Mouse (Mus musculus) spleen, adult 18-20 months (tissue): Measurements from ENCODE around the gene Gm11487.
"Not testable (repeated sequence)": the region's sequence is repeated elsewhere in the genome, so short reads cannot be mapped to it uniquely, and the experiment has no call there.

Experiments
- DNase-seq, 2 experiments: peaks; one replicate each; pipeline ENCODE4 v3.0.0; 2022; ENCODE audit warnings: mixed read lengths in 2 of 2

Gene Gm11487

DNA sequence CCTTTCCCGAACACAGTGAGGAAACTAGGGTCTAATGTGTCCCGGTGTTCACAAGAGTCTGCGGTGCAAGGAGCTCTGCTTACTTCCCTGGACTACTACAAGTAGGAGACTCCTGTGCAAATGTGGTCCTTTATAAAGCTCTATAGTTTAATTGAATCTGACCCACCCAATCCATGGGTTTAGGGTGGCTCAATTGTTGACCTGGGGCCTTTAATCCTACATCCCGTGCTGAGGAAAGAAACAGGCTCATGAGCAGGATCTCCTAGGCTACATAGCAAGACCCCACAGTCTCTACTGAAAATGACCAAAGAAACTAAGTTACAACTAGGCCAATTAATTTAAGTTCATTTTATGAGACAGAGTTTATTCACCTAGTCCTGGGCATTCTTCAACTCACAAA is at the start of gene Gm11487:
Gene Gm11487 (minus strand): TSS at position 101 of the 400 bp plus-strand sequence.
- not testable (repeated sequence) for DNase-seq

- DNase-seq, result no peak
These were observed 39.8 kb upstream of the Gm11487 start for GRCm38 (mm10) chr4:73444715-73445114.

GRCm38 (mm10) chr4:73442568-73442967 is 37.7 kb upstream of the Gm11487 start:
- no peak for DNase-seq

DNA sequence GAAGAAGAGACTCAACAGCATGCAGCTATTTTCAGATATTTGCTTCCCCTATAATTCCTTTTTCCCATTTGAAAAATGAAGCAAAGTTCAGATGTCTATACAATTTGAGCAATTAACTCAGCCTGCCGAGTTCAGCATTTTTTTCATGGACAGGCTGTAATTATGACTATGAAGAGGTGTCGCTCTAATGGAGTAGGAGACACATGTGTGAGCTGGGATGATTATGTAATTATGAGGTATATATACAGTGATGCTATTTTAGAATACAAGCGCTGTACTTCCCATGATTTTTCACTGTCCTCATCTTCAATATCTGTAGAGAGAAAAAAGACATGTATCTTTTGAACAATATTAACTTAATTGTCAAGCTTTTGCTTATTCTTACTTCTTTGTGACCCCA is 21.0 kb upstream of the Gm11487 start:
- DNase-seq, result no peak

DNA sequence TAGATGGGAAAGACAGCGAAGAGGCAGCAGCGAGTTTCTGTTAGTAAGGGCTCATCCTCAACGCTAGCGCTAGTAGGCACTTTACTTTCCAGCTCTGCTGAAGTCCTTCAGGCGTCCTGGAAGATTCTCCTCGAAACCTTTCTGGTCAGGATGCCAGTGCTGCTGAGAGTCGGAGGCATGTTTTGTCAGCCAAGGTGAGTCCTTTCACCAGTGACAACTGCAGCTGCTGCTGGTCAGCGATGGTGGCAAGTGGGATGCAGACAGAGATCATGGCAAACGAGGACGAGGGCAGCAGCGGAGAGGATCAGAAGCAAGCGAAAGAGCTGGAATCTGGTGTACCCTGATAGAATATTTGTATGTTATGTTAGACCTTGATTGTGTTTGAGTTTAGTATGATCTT is 18.2 kb upstream of the Gm11487 start:
- DNase-seq, result no peak

GRCm38 (mm10) chr4:73366534-73366933 is 38.3 kb downstream of the Gm11487 start:
- DNase-seq, result no peak
